Mouse (Mus musculus) right cerebral cortex, postnatal 14 days (tissue): ENCODE measurements around the gene Actl6a.
"Not testable (repeated sequence)": the region's sequence is repeated elsewhere in the genome, so short reads cannot be mapped to it uniquely, and the experiment has no call there.

ENCODE experiments used
- DNase-seq: peaks from one replicate; pipeline ENCODE4 v3.0.0; 2022

Actl6a gene

GRCm38 (mm10) chr3:32705647-32706348, at the start of gene Actl6a:
Actl6a (plus strand) TSS chr3:32706298.
- DNase-seq, result not testable (repeated sequence)

- no peak for DNase-seq
Observed at GRCm38 (mm10) chr3:32656398-32656994, 49.6 kb upstream of the Actl6a start.

- no peak for DNase-seq
Observed at GRCm38 (mm10) chr3:32658401-32658800, 47.7 kb upstream of the Actl6a start.

DNA sequence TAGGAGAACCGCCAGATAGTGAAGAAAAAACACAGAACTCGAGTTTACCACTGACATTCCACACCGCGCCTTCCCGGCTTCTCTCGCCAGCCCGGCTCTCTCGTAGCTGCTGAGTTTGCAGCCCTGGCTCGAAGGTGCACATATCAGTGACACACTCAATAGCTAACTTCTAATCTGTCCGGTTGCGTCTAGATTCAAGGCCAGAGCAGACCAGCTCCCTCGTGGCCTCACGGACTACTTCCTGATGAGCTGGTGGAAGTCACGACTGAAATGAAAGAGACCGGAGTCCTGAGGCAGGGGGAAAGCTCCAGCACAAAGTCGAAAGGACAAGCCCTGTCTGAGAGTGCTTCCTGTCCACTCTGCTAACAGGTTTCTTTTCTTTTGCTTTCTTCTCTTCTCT, 47.3 kb upstream of the Actl6a start:
- DNase-seq, result no peak

- no peak for DNase-seq
Observed at GRCm38 (mm10) chr3:32659506-32659905, 46.6 kb upstream of the Actl6a start.

DNA sequence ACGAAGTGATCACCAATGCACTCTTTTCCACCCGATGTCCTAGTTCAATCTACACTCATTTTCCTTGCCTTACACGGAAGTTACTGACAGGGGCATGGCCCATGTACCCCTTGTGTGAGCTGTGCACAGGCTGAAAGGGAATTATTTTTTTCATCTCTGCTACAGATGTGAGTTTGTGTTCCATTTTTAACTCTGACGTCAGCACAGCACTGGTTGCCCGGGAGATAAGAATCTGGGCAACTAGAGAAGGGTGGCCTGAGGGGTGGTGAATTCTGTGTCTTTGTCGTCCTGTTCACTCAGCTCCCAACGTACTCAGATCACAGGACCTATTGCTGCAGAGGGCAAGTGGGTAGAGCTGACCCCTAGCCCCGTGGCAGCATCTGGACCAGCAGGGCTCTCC, 45.8 kb upstream of the Actl6a start:
- no peak for DNase-seq

- no peak for DNase-seq
Observed at GRCm38 (mm10) chr3:32660831-32661555, 45.1 kb upstream of the Actl6a start.

DNA sequence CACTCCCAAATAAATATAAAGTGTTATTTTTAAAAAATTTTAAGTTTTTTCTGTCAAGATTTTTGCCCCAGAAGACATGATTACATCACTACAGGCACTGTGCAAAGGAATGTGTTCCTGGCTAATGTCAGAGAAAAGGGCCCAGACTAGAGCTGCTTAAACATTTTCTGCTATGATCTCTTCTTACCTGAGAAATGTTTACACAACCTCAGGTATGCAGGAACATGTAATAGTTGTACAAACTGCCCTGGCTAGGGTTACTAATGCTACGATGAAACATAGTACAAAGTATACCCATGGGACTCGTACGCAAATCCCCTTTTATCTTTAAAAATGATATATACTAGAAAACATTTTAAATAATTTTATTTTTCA, 44.6 kb upstream of the Actl6a start:
- no peak for DNase-seq

DNA sequence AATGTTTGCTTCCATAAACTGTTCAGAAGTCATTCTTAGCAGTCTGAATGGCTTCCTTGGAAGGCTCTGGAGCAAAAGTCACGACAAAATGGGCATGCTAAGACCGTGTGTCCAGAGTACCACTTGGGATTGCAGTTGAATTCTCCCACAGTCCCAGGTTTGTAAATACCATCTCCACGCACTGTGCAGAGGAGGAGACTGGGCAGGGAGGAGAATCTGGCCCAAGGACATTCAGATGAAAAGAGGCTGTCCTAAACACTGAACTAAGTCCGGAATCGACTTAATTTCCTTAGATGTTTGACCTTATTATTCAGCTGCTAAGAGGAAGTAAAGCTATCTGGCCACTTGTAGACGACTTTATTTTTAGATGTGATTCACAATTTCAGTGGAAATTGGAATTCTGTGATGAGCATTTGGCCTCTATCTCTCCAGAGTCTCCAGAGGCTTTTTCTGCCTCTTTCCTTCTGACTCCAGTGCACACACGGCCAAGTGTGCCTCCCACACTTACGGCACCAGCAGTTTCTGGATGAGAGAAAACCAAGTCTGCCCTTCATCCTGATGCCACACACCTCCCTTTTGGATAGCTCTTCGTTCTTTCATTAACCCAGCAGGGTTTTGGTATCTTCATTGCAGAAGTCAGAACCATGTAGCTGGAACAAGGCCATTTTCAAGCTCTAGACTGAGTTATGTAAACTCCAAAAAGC, 37.7 kb upstream of the Actl6a start:
- no peak for DNase-seq

GRCm38 (mm10) chr3:32669211-32669610, 36.9 kb upstream of the Actl6a start:
- no peak for DNase-seq

DNA sequence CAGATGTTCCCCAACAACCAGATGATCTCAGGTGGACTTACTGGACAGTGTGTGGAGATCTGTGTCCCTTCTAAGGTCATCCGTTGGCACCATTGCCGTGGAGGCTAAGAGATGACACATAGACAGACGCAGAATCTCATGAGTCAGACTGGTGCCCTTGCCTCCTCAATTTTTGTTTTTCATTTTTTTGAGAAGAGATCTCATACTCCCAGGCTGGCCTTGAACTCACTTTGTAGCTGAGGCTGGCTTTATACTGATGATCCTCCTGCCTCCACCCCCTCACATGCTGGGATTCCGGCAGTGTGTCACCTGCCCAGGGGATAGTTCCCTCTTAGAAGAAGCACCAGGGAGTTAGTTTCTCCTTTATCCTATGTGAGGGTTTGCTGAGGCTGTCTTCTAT, 35.9 kb upstream of the Actl6a start:
- DNase-seq, result no peak

DNA sequence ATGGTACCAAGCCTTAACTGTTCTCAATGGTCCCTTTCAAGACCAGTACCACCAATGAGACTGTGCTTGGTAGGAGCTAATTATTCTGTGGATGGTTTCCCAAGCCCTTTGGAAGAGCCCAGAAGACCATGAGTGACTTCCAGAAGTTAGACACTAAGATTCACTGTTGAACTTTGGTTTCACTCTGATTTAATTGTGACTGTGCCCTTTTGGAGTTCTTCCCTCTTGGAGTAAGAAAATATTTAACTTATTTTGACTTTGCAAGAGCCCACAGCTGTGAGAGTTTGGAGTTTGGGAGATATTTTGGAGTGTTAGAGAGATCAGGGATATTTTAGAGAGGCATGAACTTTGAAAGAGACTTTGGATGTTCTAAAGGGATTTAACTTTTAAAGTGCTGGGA, 32.9 kb upstream of the Actl6a start:
- DNase-seq, result no peak

GRCm38 (mm10) chr3:32676393-32676792, 29.7 kb upstream of the Actl6a start:
- DNase-seq, result no peak

- no peak for DNase-seq
Observed at GRCm38 (mm10) chr3:32682910-32683531, 23.1 kb upstream of the Actl6a start.

GRCm38 (mm10) chr3:32684631-32685030, 21.5 kb upstream of the Actl6a start:
- DNase-seq, result no peak

DNA sequence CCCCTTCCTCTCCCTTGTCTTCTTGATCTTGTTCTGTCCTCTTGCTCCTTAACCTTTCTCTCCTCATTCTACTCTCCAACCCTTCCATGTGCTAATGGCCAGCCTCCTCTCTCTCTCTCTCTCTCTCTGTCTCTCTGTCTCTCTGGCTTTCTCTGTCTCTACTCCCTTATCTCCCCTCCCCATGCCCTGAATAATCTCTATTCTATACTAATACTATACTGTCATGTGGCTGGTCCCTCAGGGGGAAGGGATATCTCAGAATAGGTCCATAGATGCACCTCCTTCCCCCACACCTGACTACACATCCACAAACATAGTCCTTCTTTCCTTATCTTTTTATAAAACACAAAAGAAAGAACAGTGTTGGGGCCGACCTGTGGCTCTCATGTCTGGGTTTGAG, 19.6 kb upstream of the Actl6a start:
- no peak for DNase-seq

DNA sequence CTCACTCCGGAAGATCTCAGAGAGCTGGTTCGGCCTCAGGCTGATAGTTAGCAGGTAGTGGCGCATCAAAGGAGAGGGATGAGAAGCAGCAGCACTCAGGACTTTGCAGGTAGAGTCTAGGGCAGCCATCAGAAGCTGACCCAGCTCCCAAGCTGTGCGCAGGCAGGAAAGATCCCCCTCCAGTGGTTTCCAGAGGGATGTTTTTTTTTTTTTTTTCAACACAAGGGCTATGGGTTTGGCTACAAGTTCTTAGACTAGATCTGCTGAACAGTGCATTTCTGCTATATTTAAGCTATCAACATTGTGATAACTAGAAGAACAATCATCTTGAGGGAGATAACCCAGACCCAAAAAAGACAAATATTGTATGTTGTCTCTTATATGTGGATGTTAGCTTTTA, 18.9 kb upstream of the Actl6a start:
- no peak for DNase-seq

GRCm38 (mm10) chr3:32689567-32689999, 16.5 kb upstream of the Actl6a start:
- no peak for DNase-seq

DNA sequence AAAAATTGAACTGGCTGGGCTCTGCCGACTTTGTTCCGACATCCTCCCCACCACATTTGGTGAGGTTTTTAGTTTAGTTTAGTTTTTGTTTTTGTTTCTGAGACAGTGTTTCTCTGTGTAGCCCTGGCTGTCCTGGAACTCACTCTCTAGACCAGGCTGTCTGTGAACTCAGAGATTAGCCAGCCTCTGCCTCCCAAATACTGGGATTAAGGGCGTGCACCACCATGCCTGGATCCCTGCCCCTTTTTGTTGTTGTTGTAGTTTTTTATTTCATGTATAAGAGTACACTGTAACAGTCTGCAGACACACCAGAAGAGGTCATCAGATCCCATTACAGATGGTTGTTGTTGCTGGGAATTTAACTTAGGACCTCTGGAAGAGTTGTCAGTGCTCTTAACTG, 16.1 kb upstream of the Actl6a start:
- no peak for DNase-seq

DNA sequence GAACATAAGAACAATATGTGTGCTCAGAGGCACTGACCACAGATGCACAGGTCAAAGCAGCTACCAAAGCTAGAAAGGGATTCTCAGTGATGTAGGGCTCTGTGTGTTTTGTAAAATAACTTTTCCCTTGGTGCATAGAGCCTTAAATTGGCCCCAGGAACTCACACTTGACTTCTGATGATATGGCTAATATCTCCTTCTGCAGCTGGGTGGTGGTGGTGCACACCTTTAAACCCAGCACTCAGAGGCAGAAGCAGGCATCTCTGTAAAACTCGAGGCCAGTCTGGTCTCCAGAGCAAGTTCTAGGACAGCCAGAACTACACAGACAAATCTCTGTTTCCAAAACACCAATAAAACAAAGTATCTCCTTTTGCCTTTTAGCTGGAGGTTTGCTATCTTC, 15.2 kb upstream of the Actl6a start:
- DNase-seq, result no peak

DNA sequence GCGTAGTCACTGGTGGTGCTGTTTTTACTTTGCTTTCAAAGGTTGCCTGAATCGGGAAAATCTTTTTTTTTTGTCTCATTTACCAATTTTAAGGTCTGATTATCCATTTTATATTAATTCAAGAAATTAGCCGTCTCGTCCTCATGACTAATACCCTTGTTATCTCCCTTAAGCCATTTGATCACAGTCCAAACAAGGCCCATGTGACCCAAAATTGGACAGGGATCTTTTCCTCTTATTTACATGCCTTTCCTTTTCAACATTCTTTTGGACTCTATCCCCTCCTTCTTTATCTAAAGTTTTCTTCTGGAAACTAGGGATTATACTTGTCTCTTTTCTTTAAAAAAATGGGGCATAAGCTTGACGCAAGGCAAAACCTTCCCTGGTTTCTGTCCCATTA, 14.3 kb upstream of the Actl6a start:
- no peak for DNase-seq

GRCm38 (mm10) chr3:32694211-32694610, 11.9 kb upstream of the Actl6a start:
- DNase-seq, result no peak
